Mouse (Mus musculus) megakaryocyte, embryonic 14.5 days (primary cell): ENCODE measurements around the gene Rad51. TPM values are rescaled to one million over a fixed set of nuclear protein-coding genes. Genes with fewer than 3 reads are reported as not detected.

Source experiments
- H3K27me3 ChIP-seq: replicated peaks from 2 replicates; pipeline ENCODE3; 2012; ENCODE audit warnings: inconsistent platforms
- H3K36me3 ChIP-seq: replicated peaks from 2 replicates; pipeline ENCODE3; 2012; ENCODE audit warnings: low read length, inconsistent platforms, mixed read lengths
- H3K4me1 ChIP-seq: 2 replicates; pipeline ENCODE4 v1.6.1; 2012; ENCODE audit warnings: inconsistent platforms
- H3K4me3 ChIP-seq: replicated peaks from 2 replicates; pipeline ENCODE3; 2012; ENCODE audit warnings: moderate library complexity, mild to moderate bottlenecking, inconsistent platforms
- H3K9me3 ChIP-seq: 2 replicates; pipeline ENCODE4 v1.6.1; 2012; ENCODE audit warnings: inconsistent platforms
- FLI1 ChIP-seq: IDR thresholded peaks from 2 replicates; pipeline ENCODE4 v1.6.1; 2012; ENCODE audit warnings: low read length, inconsistent platforms, mixed read lengths
- GATA1 ChIP-seq: IDR thresholded peaks from 3 replicates; pipeline ENCODE4 v1.6.1; 2012; ENCODE audit warnings: mixed read lengths, low read length, inconsistent platforms, borderline replicate concordance
- polyA plus RNA-seq: library from polyadenylated mRNA; stranded (reverse); fragments of >175 nt; gene quantifications from 2 replicates; pipeline ENCODE4 v1.2.3, GENCODE M21; 2012; ENCODE audit warnings: low replicate concordance; ENCODE audit not compliant: insufficient read depth

Rad51 gene
- polyA plus RNA-seq, 1 experiment, result 6.4 TPM

DNA sequence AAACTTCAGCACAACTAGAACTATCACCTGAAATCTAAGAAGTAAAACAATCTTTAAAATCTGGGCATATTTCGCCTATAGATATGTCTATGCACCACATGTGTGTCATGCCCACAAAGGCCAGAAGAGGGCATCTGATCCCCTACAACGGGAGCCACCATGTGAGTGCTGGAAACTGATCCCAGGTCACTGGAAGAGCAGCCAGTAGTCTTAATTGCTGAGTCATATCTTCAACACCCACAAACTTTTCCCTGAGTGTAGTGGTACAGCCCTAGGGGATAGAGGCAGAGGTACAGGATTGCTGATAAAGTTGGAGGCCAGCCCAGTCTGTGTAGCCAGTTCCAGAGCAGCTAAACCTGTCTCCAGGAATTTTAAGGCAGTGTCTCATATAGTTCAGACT, 32.6 kb downstream of the Rad51 start:
- Histone ChIP-seq H3K4me3 (no peak overlapping the region), H3K4me1 (peaks cover 6% of the 10 kb centered on the region; the same call in 1 of the 2 replicates), H3K27me3 (no peaks in the 10 kb centered on the region), H3K36me3 (peaks cover 98% of the 10 kb centered on the region), H3K9me3 (peaks cover 8% of the 10 kb centered on the region; the same call in 1 of the 2 replicates)
- TF ChIP-seq FLI1, result no peak
- no peak for TF ChIP-seq GATA1

GRCm38 (mm10) chr2:119146435-119146834, 33.8 kb downstream of the Rad51 start:
- H3K4me1 ChIP-seq, result peaks cover 6% of the 10 kb centered on the region; the same call in 1 of the 2 replicates
- TF ChIP-seq GATA1 (no peak), FLI1 (no peak)
- H3K36me3 ChIP-seq, result peaks cover 98% of the 10 kb centered on the region
- peaks cover 8% of the 10 kb centered on the region; the same call in 1 of the 2 replicates for H3K9me3 ChIP-seq
- no peaks in the 10 kb centered on the region for H3K27me3 ChIP-seq
- H3K4me3 ChIP-seq, result no peak overlapping the region

DNA sequence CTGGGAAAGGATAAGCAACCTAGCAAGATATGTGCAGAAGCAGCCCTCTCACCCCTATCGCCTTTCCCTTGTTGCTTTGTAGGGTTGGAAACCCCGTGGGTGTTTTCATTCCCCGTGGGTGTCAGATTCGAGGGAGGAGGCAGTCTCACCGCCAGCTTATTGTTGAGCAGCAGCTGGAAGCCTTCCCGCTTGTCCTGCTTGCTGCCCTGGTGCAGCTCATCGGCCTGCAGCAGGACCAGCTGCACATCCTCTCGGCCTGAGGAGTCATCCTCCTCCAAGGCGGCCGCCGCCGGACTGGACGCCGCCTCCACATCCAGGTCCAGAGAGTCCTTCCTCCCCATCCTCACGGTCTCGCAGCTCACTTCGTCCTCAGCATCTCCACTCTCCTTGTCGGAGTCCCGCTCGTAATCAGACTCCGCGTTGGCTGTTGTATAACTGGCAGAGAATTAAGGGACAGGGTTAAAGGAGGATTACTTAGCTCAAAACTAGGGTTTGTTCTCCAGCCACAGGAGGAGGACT, 34.6 kb downstream of the Rad51 start:
- Histone ChIP-seq H3K27me3 (no peaks in the 10 kb centered on the region), H3K4me3 (no peak overlapping the region), H3K4me1 (peaks cover 8% of the 10 kb centered on the region), H3K36me3 (peaks cover 98% of the 10 kb centered on the region), H3K9me3 (peaks cover 8% of the 10 kb centered on the region; the same call in 1 of the 2 replicates)
- TF ChIP-seq FLI1, result no peak
- no peak for TF ChIP-seq GATA1

- TF ChIP-seq FLI1, result no peak
- TF ChIP-seq GATA1, result no peak
- Histone ChIP-seq H3K4me1 (peaks cover 13% of the 10 kb centered on the region), H3K27me3 (no peaks in the 10 kb centered on the region), H3K4me3 (no peak overlapping the region), H3K9me3 (peaks cover 8% of the 10 kb centered on the region; the same call in 1 of the 2 replicates), H3K36me3 (peaks cover 98% of the 10 kb centered on the region)
These were observed 35.2 kb downstream of the Rad51 start for GRCm38 (mm10) chr2:119147775-119148174.

DNA sequence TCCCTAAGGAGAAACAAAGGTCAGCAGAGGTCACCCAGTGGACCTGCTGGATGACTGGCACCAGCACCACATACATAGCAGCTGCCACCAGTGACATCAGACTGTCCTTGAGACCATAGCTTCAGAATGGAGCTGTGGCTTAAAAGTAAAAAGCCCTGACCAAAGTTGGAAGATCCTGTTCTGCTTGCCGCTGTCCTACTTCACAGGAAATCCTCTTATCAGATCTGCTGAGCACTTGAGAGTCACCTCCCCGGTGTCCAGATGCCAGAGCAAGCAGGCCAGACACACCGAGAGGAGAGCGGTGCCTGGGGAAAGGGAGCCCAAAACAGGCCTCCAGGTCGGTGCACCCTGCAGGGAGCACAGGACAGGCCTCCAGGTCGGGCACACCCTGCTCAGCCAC, 39.7 kb downstream of the Rad51 start:
- no peaks in the 10 kb centered on the region for H3K27me3 ChIP-seq
- peaks cover 40% of the 10 kb centered on the region for H3K4me1 ChIP-seq
- peaks cover 75% of the 10 kb centered on the region for H3K36me3 ChIP-seq
- H3K9me3 ChIP-seq, result no peaks in the 10 kb centered on the region
- H3K4me3 ChIP-seq, result no peak overlapping the region
- no peak for TF ChIP-seq FLI1
- TF ChIP-seq GATA1, result no peak

DNA sequence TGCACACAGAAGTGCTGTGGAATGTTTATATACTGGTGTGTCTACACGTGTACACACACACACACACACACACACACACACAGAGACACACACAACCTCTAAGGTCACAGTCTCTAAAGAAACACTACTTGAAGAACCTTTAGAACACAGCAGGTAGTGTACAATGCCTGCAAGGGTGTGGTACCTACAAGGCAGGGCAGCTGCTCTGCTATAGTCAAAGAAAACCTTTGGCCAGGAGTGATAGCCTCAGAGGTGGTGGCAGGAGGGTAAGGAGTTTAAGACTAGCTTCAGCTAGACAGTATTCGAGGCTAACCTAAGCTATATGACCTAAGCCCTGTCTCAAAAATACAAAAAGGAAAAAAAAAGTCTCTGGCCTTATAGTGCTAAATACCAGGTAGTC, 42.1 kb downstream of the Rad51 start:
- TF ChIP-seq FLI1 (no peak), GATA1 (no peak)
- Histone ChIP-seq H3K27me3 (no peaks in the 10 kb centered on the region), H3K36me3 (peaks cover 50% of the 10 kb centered on the region), H3K4me3 (peak overlapping the region; percentile 46), H3K9me3 (no peaks in the 10 kb centered on the region), H3K4me1 (peaks cover 38% of the 10 kb centered on the region)

- Histone ChIP-seq H3K4me3 (peak overlapping the region; percentile 99), H3K4me1 (peaks cover 43% of the 10 kb centered on the region), H3K27me3 (no peaks in the 10 kb centered on the region), H3K36me3 (peaks cover 43% of the 10 kb centered on the region), H3K9me3 (no peaks in the 10 kb centered on the region)
- no peak for TF ChIP-seq FLI1
- no peak for TF ChIP-seq GATA1
These were observed 42.8 kb downstream of the Rad51 start for GRCm38 (mm10) chr2:119155388-119155787.

DNA sequence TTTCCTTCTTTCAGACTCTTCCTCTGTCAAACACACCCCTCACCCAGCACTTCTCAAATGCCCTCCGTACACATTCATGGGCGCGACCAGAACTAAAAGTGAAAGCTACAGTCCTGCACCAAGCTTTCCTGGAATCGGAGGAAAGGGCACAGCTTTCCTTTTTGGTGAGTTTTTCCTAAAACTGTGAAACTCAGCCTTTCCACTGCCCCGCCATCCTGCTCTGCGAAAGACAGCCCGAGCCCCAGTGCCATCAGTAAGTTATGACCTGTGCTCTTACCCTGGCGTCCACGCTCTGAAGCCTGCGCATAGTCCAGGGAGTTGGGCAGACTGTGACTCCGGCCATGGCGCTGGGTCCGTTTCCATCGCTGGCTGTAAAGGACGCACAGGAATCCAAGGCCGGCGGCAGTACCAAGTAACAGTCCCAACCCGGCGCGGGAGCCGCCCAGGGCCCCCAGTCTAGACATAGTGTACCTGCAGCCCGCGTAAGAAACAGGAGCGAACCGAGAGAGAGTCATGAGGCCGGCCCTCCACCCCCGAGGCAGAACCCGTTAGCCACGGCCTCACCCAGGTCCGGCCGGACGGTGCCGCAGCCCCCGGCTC, 43.6 kb downstream of the Rad51 start:
- no peaks in the 10 kb centered on the region for H3K27me3 ChIP-seq
- H3K4me3 ChIP-seq, result peak overlapping the region; percentile 99
- peaks cover 35% of the 10 kb centered on the region for H3K36me3 ChIP-seq
- peaks cover 48% of the 10 kb centered on the region for H3K4me1 ChIP-seq
- H3K9me3 ChIP-seq, result no peaks in the 10 kb centered on the region
- TF ChIP-seq GATA1 (no peak), FLI1 (no peak)

GRCm38 (mm10) chr2:119156681-119157572, 44.3 kb downstream of the Rad51 start, which contains the start of gene Rmdn3:
Rmdn3 (minus strand) TSS chr2:119157034.
- Histone ChIP-seq H3K9me3 (no peaks in the 10 kb centered on the region), H3K4me1 (peaks cover 56% of the 10 kb centered on the region), H3K27me3 (peaks cover 2% of the 10 kb centered on the region), H3K4me3 (peak within 1 kb of the TSS; percentile 99), H3K36me3 (peaks cover 28% of the 10 kb centered on the region)
- TF ChIP-seq GATA1 (no peak), FLI1 (no peak)
